Mouse (Mus musculus): ENCODE results near the gene Lamtor2. TPM values are rescaled to one million over a fixed set of nuclear protein-coding genes. Genes with fewer than 3 reads are reported as not detected.

Gene Lamtor2
- polyA plus RNA-seq (2014; fragmentation: Illumina TruSeq; extraction: RNeasy Lipid Tissue Mini Kit (QIAGEN cat#74804); ENCODE audit: low read depth, low replicate concordance): 7.3 TPM

DNA sequence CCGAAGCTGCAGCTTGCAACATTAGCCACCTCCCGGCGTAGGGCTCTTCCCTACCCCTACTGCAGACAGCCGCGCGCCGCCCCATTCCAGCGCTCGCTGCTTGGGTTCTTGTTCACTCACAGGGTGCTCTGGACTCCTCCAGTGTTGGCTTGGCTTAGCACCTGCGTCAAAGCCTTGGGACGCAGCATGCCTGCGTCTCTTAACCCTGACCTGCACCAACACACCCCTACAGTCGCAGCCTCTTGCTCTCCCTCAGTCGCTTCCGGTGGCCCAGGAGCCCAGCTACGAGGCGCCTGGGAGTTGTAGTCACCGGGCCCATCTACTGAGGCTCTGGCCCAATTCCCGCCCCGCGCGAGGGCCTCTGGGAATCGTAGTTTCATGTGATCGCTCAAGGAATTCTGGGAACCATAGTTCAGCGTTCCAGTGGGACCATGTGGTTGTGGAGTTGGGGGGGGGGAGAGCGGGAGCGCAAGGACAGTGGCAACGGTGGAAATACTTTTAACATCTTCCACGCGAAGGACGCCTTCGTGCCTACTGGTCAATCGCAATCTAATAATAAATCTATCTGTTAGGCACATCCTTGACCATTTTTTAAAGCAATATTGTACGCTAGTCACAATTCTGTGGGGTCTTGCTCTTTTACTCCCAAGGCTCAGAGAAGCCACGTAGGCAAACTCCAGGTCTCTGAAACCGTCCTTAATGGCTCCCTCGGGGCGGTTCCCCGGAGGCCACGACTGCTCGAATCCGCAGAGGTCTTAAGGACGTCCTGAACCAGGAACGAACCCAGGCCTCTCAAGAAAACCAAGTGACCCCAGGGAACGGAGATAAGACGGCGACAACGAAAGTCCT is at the start of gene Lamtor2:
Gene Lamtor2, minus strand, starts transcription at position 399 of the 849 bp plus-strand sequence.

DNA sequence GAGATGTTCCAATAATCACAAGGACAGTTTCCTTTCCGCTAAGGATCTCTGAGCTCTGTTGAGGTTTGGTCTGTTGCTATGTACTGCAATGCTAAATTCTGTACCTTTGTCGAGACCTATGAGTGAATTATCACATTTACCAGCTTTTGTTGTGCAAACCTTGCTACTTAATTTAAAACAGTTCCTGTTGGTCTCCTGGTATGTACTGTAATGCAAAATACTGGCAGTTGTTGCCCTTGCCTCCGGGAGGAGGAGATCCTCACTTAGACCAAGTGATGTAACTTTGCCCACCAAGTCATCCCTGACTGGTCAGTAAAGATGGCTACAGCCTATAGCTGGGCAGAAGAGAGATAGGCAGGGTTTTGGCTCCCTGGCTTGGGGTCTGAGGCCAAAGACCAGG is 22.7 kb upstream of the Lamtor2 start, which contains the start of gene Ssr2:
Gene Ssr2, plus strand, starts transcription at position 337 of the 400 bp plus-strand sequence.

DNA sequence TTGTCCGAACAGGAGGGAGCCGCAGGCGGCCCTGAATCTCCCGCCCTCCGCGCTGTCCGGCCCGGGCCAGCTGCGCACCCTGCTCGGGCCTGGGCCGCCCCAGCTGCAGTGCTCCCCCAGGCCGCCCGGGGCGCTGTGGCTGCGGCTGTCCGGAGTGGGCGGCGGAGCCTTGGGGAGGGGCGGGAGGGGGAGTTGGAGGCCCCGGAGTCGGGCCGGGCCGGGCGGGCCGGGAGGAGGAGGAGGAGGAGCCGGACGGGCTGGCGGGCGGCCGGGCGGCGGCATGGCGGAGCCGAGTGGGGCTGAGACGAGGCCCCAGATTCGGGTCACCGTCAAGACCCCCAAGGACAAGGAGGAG is 628 bp upstream of the Lamtor2 start, which contains the start of gene Ubqln4:
Gene Ubqln4, plus strand, starts transcription at position 234 of the 355 bp plus-strand sequence.

DNA sequence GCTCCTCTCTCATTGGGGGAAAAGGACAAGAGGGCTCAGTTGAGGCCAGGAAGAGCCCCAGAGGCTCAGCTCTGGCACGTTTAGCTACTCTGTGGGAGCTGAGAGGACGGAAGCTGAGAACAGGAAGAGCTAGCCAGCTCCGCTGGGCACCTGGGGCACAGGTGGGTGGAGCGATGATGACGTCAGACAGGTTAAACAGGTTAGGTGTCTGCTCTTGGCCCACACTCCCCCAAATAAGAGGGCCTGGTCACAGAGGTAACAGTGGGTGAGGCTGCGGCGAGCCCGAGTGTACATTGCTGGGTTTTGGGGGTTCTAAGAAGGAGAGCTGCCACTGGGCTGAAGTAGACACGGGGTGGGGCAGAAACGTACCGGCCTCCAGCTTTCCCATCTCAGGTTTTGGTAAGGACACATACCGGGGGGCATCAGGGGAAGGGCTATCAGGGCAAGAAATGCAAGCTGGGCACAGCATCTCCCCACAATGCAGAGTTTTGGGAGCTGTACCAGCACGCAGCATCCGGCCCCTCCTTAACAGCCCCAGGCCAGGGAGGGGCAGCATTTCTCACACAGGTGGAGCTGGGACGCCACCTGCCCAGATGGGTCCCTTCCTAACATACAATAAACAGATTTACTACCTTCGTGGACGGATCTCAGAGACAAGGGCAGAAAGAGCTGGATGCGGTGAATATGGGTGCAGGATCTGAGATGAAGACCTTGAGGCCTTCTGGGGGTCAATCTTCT is 4.5 kb downstream of the Lamtor2 start, which contains the start of gene Rab25:
Gene Rab25, minus strand, starts transcription at position 121 of the 738 bp plus-strand sequence.

DNA sequence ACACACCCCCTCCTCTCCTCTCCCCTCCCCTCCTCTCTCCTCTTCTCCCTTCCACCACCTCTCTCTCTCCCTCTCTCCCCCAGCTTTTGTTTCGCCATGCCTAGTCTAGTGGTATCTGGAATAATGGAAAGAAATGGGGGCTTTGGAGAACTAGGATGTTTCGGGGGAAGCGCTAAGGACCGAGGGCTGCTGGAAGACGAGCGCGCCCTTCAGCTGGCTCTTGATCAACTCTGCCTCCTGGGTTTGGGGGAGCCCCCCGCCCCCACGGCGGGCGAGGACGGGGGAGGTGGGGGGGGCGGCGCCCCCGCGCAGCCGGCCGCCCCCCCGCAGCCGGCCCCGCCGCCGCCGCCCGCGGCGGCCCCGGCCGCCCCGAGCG is 20.6 kb downstream of the Lamtor2 start, which contains the start of gene Mex3a:
Gene Mex3a, plus strand, starts transcription at position 97 of the 376 bp plus-strand sequence.

DNA sequence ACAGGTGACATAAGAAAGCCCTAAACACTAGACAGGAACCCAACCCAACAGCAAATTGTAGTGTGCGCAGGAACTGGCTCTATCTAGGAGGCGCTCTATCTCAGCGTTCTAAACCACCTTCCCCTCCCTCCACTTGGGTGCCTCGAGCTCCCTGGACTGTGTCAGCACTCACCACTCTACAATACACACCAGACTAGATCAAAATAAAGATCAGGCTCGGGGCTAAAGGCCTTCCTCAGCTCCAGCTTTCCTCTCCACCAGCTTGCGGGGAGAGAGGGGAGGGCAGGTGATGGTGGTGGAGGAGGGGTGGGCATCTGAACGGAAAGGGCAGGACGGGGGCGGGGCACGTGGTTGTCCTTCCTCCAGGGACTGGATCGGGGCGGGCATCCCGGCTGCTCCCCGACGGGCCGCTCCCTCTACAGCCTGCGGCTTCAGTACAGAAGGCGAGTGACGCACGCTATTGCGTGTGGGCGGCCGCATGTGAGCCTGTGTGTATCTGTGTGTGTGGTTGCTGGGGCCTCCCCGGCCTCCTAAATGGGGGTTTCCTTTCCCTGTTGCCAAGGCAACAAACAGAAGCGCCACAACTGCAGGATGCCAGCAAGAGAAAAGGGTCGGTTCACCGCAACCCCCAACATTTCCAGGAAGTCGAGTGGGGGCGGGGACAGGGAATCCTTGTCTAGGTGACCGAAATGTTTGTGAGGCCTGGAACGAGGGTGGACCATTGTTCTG is 43.0 kb downstream of the Lamtor2 start, which contains the start of gene Lmna:
Gene Lmna, minus strand, starts transcription at position 265 of the 729 bp plus-strand sequence.

Other genes starting within 250 kb of the Lamtor2 start
- 2.8 TPM for gene Glmp, start 228.1 kb downstream of the Lamtor2 start, polyA plus RNA-seq (2014; fragmentation: Illumina TruSeq; extraction: RNeasy Lipid Tissue Mini Kit (QIAGEN cat#74804); ENCODE audit: low read depth, low replicate concordance)
- 0.61 TPM for gene Tmem79, start 216.9 kb downstream of the Lamtor2 start, polyA plus RNA-seq (2014; fragmentation: Illumina TruSeq; extraction: RNeasy Lipid Tissue Mini Kit (QIAGEN cat#74804); ENCODE audit: low read depth, low replicate concordance)
- 23.3 TPM for gene Smg5, start 216.8 kb downstream of the Lamtor2 start, polyA plus RNA-seq (2014; fragmentation: Illumina TruSeq; extraction: RNeasy Lipid Tissue Mini Kit (QIAGEN cat#74804); ENCODE audit: low read depth, low replicate concordance)
- not detected for gene Paqr6, start 188.5 kb downstream of the Lamtor2 start, polyA plus RNA-seq (2014; fragmentation: Illumina TruSeq; extraction: RNeasy Lipid Tissue Mini Kit (QIAGEN cat#74804); ENCODE audit: low read depth, low replicate concordance)
- 0.57 TPM for gene Bglap3, start 180.3 kb downstream of the Lamtor2 start, polyA plus RNA-seq (2014; fragmentation: Illumina TruSeq; extraction: RNeasy Lipid Tissue Mini Kit (QIAGEN cat#74804); ENCODE audit: low read depth, low replicate concordance)
- not detected for gene Bglap2, start 174.4 kb downstream of the Lamtor2 start, polyA plus RNA-seq (2014; fragmentation: Illumina TruSeq; extraction: RNeasy Lipid Tissue Mini Kit (QIAGEN cat#74804); ENCODE audit: low read depth, low replicate concordance)
- not detected for gene Bglap, start 168.6 kb downstream of the Lamtor2 start, polyA plus RNA-seq (2014; fragmentation: Illumina TruSeq; extraction: RNeasy Lipid Tissue Mini Kit (QIAGEN cat#74804); ENCODE audit: low read depth, low replicate concordance)
- gene Pmf1, start 142.7 kb downstream of the Lamtor2 start, polyA plus RNA-seq (2014; fragmentation: Illumina TruSeq; extraction: RNeasy Lipid Tissue Mini Kit (QIAGEN cat#74804); ENCODE audit: low read depth, low replicate concordance): 1.9 TPM
- 13.4 TPM for gene Slc25a44, start 127.9 kb downstream of the Lamtor2 start, polyA plus RNA-seq (2014; fragmentation: Illumina TruSeq; extraction: RNeasy Lipid Tissue Mini Kit (QIAGEN cat#74804); ENCODE audit: low read depth, low replicate concordance)
- gene Sema4a, start 91.9 kb downstream of the Lamtor2 start, polyA plus RNA-seq (2014; fragmentation: Illumina TruSeq; extraction: RNeasy Lipid Tissue Mini Kit (QIAGEN cat#74804); ENCODE audit: low read depth, low replicate concordance): 77.3 TPM
- gene Lmna, start 43.1 kb downstream of the Lamtor2 start, polyA plus RNA-seq (2014; fragmentation: Illumina TruSeq; extraction: RNeasy Lipid Tissue Mini Kit (QIAGEN cat#74804); ENCODE audit: low read depth, low replicate concordance): 2.7 TPM
- gene Mex3a, start 20.7 kb downstream of the Lamtor2 start, polyA plus RNA-seq (2014; fragmentation: Illumina TruSeq; extraction: RNeasy Lipid Tissue Mini Kit (QIAGEN cat#74804); ENCODE audit: low read depth, low replicate concordance): 0.57 TPM
- 2.4 TPM for gene Rab25, start 4.8 kb downstream of the Lamtor2 start, polyA plus RNA-seq (2014; fragmentation: Illumina TruSeq; extraction: RNeasy Lipid Tissue Mini Kit (QIAGEN cat#74804); ENCODE audit: low read depth, low replicate concordance)
- 19.4 TPM for gene Ubqln4, start 684 bp upstream of the Lamtor2 start, polyA plus RNA-seq (2014; fragmentation: Illumina TruSeq; extraction: RNeasy Lipid Tissue Mini Kit (QIAGEN cat#74804); ENCODE audit: low read depth, low replicate concordance)
- gene Ssr2, start 22.8 kb upstream of the Lamtor2 start, polyA plus RNA-seq (2014; fragmentation: Illumina TruSeq; extraction: RNeasy Lipid Tissue Mini Kit (QIAGEN cat#74804); ENCODE audit: low read depth, low replicate concordance): 22.5 TPM
- 11.2 TPM for gene Arhgef2, start 52.9 kb upstream of the Lamtor2 start, polyA plus RNA-seq (2014; fragmentation: Illumina TruSeq; extraction: RNeasy Lipid Tissue Mini Kit (QIAGEN cat#74804); ENCODE audit: low read depth, low replicate concordance)
- not detected for gene Rxfp4, start 100.1 kb upstream of the Lamtor2 start, polyA plus RNA-seq (2014; fragmentation: Illumina TruSeq; extraction: RNeasy Lipid Tissue Mini Kit (QIAGEN cat#74804); ENCODE audit: low read depth, low replicate concordance)
- 52.6 TPM for gene Khdc4, start 132.7 kb upstream of the Lamtor2 start, polyA plus RNA-seq (2014; fragmentation: Illumina TruSeq; extraction: RNeasy Lipid Tissue Mini Kit (QIAGEN cat#74804); ENCODE audit: low read depth, low replicate concordance)
- gene Rit1, start 163.8 kb upstream of the Lamtor2 start, polyA plus RNA-seq (2014; fragmentation: Illumina TruSeq; extraction: RNeasy Lipid Tissue Mini Kit (QIAGEN cat#74804); ENCODE audit: low read depth, low replicate concordance): 11.8 TPM
- 24.0 TPM for gene Syt11, start 222.1 kb upstream of the Lamtor2 start, polyA plus RNA-seq (2014; fragmentation: Illumina TruSeq; extraction: RNeasy Lipid Tissue Mini Kit (QIAGEN cat#74804); ENCODE audit: low read depth, low replicate concordance)